Comparison of ENCODE assay signal across 12 mouse cellular contexts in the genomic region with DNA sequence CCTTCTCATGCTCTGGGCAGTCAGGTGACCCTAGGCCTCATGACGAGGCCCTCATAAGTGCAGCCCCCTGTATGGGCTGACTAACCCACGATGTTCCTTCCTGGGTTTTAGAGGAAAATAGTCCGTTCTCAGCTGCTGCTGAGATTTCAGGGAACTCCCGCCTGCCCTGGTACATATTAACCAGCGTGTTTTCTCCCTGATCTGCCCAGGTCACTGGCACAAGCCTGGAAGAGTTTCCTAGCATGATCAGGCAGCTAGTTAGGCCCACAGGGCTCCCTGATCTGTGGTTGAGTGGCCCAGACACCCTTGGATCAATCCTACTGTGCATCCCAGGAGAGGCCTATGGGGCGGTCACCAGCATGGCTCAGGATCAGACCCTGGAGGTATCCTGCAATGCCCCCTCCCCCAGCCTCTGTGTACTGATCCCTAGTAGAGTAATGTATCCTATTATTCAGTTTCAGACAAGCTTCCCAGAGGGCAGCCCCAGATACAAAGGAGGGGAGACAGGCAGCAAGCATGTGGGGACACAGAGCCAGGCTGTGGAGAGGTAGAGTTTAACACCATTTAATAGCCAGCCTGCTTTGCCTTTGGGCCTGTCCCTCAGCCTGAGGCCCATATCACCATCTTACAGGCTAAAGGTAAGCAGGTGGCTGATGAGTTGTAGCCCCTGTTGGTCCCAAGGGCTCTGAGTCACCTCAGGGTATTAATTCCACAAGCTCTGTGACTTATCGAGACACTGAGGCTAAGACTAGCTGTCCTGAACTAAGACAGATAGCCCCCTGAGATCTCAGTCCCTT. TPM values are rescaled to one million over a fixed set of nuclear protein-coding genes. Genes with fewer than 3 reads are reported as not detected.
A peak's percentile ranks its signal among the peaks of the same experiment; 100 is the strongest.
DNase-seq lines count a peak whose midpoint lies in the region; ATAC-seq and TF ChIP-seq lines count a peak whose summit lies in the region.
"Had no signal": no experiment of that assay in that cellular context is flagged by ENCODE, and none has a peak within 500 bp of the region (broad histone marks: within the 10 kb centered on the region; RNA-seq: fewer than 3 reads in every experiment).

No protein-coding gene starts in this region.

- no peaks in the 10 kb centered on the region for H3K27me3 ChIP-seq in heart, embryonic 13.5 days (replicated peaks)
- H3K27me3 ChIP-seq in liver, embryonic 14.5 days (ENCODE audit: control insufficient read depth, insufficient read depth, low read length), result no peaks in the 10 kb centered on the region
- peaks cover 32% of the 10 kb centered on the region for H3K27me3 ChIP-seq in forebrain, embryonic 12.5 days
- H3K27me3 ChIP-seq: hindbrain, embryonic 15.5 days had no signal

- 75% methylated on average over 7 of the region's 7 CpGs for WGBS in heart, embryonic 13.5 days
- 46% methylated on average over 7 of the region's 7 CpGs for WGBS in liver, embryonic 14.5 days (ENCODE audit: insufficient replicate concordance)
- 86% methylated on average over 7 of the region's 7 CpGs for WGBS in forebrain, embryonic 12.5 days

- peaks cover 59% of the 10 kb centered on the region for H3K4me1 ChIP-seq in heart, embryonic 13.5 days
- peaks cover 35% of the 10 kb centered on the region for H3K4me1 ChIP-seq in brown adipose tissue, adult 24 weeks (ENCODE audit: control insufficient read depth, insufficient read depth, insufficient read length, low read length)
- H3K4me1 ChIP-seq in liver, embryonic 14.5 days (replicated peaks; ENCODE audit: control insufficient read depth in 2 of 2, insufficient read depth in 2 of 2, low read length in 1 of 2), result peaks cover 8 to 37% of the 10 kb centered on the region in 2 experiments
- H3K4me1 ChIP-seq in forebrain, embryonic 12.5 days, result peaks cover 39% of the 10 kb centered on the region

- peaks cover 24% of the 10 kb centered on the region for H3K36me3 ChIP-seq in heart, embryonic 13.5 days
- no peaks in the 10 kb centered on the region for H3K36me3 ChIP-seq in liver, embryonic 14.5 days (replicated peaks; ENCODE audit: control insufficient read depth, insufficient read depth, low read depth)
- no peaks in the 10 kb centered on the region for H3K36me3 ChIP-seq in forebrain, embryonic 12.5 days (replicated peaks)
- H3K36me3 ChIP-seq: hindbrain, embryonic 15.5 days had no signal

- no peak overlapping the region for H3K4me2 ChIP-seq in heart, embryonic 13.5 days
- H3K4me2 ChIP-seq in liver, embryonic 14.5 days (ENCODE audit: low read depth), result peak overlapping the region; percentile 14; the same call in 1 of the 2 replicates
- no peak overlapping the region for H3K4me2 ChIP-seq in forebrain, embryonic 12.5 days
- H3K4me2 ChIP-seq: hindbrain, embryonic 15.5 days had no signal

- ATAC-seq in heart, embryonic 13.5 days (ENCODE audit: extremely low read depth, insufficient number of reproducible peaks, low FRiP score, low TSS enrichment), result no peak
- no peak for ATAC-seq in liver, embryonic 14.5 days (ENCODE audit: insufficient read depth)
- ATAC-seq in forebrain, embryonic 12.5 days (ENCODE audit: low FRiP score), result no peak
- no peak for ATAC-seq in erythroblast, adult 5-6 weeks (replicated peaks; ENCODE audit: low FRiP score, poor library complexity, severe bottlenecking)

- no peak for TF ChIP-seq EP300 in liver, embryonic 14.5 days (IDR thresholded peaks at IDR 0.05; ENCODE audit: low read depth)

- no peaks in the 10 kb centered on the region for H3K9me3 ChIP-seq in heart, embryonic 13.5 days
- no peaks in the 10 kb centered on the region for H3K9me3 ChIP-seq in liver, embryonic 14.5 days (ENCODE audit: control insufficient read depth, low read length)
- no peaks in the 10 kb centered on the region for H3K9me3 ChIP-seq in forebrain, embryonic 12.5 days
- H3K9me3 ChIP-seq: hindbrain, embryonic 15.5 days had no signal

- H3K4me3 ChIP-seq in heart, embryonic 13.5 days, result no peak overlapping the region
- no peak overlapping the region for H3K4me3 ChIP-seq in brown adipose tissue, adult 24 weeks (ENCODE audit: insufficient read depth, low read depth, low read length)
- H3K4me3 ChIP-seq in liver, embryonic 14.5 days (ENCODE audit: insufficient read depth in 1 of 2, low read depth in 2 of 2, low read length in 2 of 2), result no peak overlapping the region
- no peak overlapping the region for H3K4me3 ChIP-seq in forebrain, embryonic 12.5 days (replicated peaks)
- H3K4me3 ChIP-seq: hindbrain, embryonic 15.5 days had no signal

- H3K9ac ChIP-seq in heart, embryonic 13.5 days, result peak overlapping the region; percentile 1
- no peak overlapping the region for H3K9ac ChIP-seq in liver, embryonic 14.5 days (replicated peaks)
- no peak overlapping the region; the same call in 1 of the 2 replicates for H3K9ac ChIP-seq in forebrain, embryonic 12.5 days
- H3K9ac ChIP-seq: hindbrain, embryonic 15.5 days had no signal

- DNase-seq in heart, adult 9 months (ENCODE audit: low spot score in 2 of 2), result no peak
- peak; percentile 78 to 82 for DNase-seq in kidney, adult 8-10 months
- DNase-seq in liver, embryonic 14.5 days (ENCODE audit: low read depth in 3 of 3, low spot score in 3 of 3), result no peak
- no peak for DNase-seq in left cerebral cortex, adult 11 months (ENCODE audit: low spot score)
- DNase-seq: cerebellum, adult 9-11 months; thymus, adult 18-20 months had no signal

- TF ChIP-seq CTCF in liver, embryonic 14.5 days (IDR thresholded peaks at IDR 0.05; ENCODE audit: low read depth), result no peak

- peak overlapping the region; percentile 36; the same call in 1 of the 2 replicates for H3K27ac ChIP-seq in heart, embryonic 13.5 days (replicated peaks)
- peak overlapping the region; percentile 59 for H3K27ac ChIP-seq in brown adipose tissue, adult 24 weeks (replicated peaks; ENCODE audit: low read depth, low read length)
- no peak overlapping the region for H3K27ac ChIP-seq in liver, embryonic 14.5 days
- no peak overlapping the region for H3K27ac ChIP-seq in forebrain, embryonic 12.5 days
- H3K27ac ChIP-seq: hindbrain, embryonic 15.5 days had no signal

RNA-seq across cellular contexts. Expression of a gene that starts 3.8 kb away (rescaled TPM):
- polyA plus RNA-seq in heart, embryonic 13.5 days (2015; fragmentation: Nextera tagmentation; extraction: Ambion mirVana), result 61.2 and 65.2 TPM in 2 replicates
- polyA plus RNA-seq in brown adipose tissue, adult 24 weeks (2012; ENCODE audit: insufficient read depth, insufficient read length, missing spikeins), result 57.7 and 90.3 TPM in 2 replicates
- polyA plus RNA-seq in liver, embryonic 14.5 days (2012; rRNA removed), result 29.0 and 43.5 TPM in 2 replicates
- polyA plus RNA-seq in liver, embryonic 14.5 days (2014; fragmentation: Nextera tagmentation; extraction: Ambion mirVana), result 43.7 and 45.6 TPM in 2 replicates
- 14.3 and 16.9 TPM in 2 replicates for polyA plus RNA-seq in forebrain, embryonic 12.5 days (2016; fragmentation: Nextera tagmentation; extraction: Ambion mirVana)
- 18.3 and 22.2 TPM in 2 replicates for total RNA-seq in erythroblast, adult 5-6 weeks (2015; ENCODE audit: low replicate concordance)
- 6.4 and 13.3 TPM in 2 replicates for total RNA-seq in erythroblast, adult 5-6 weeks (2017; ENCODE audit: low replicate concordance)

RNA-seq across cellular contexts. Expression of a gene that starts 24.8 kb away (rescaled TPM):
- 89.0 and 91.2 TPM in 2 replicates for polyA plus RNA-seq in heart, embryonic 13.5 days (2015; fragmentation: Nextera tagmentation; extraction: Ambion mirVana)
- 68.4 and 68.7 TPM in 2 replicates for polyA plus RNA-seq in brown adipose tissue, adult 24 weeks (2012; ENCODE audit: insufficient read depth, insufficient read length, missing spikeins)
- 9.8 and 12.6 TPM in 2 replicates for polyA plus RNA-seq in liver, embryonic 14.5 days (2012; rRNA removed)
- 14.3 and 16.2 TPM in 2 replicates for polyA plus RNA-seq in liver, embryonic 14.5 days (2014; fragmentation: Nextera tagmentation; extraction: Ambion mirVana)
- 15.3 and 17.2 TPM in 2 replicates for polyA plus RNA-seq in forebrain, embryonic 12.5 days (2016; fragmentation: Nextera tagmentation; extraction: Ambion mirVana)
- 13.1 and 22.8 TPM in 2 replicates for total RNA-seq in erythroblast, adult 5-6 weeks (2015; ENCODE audit: low replicate concordance)
- 8.2 and 8.9 TPM in 2 replicates for total RNA-seq in erythroblast, adult 5-6 weeks (2017; ENCODE audit: low replicate concordance)

RNA-seq across cellular contexts. Expression of a gene that starts 43.3 kb away (rescaled TPM):
- 0.98 and 1.5 TPM in 2 replicates for polyA plus RNA-seq in heart, embryonic 13.5 days (2015; fragmentation: Nextera tagmentation; extraction: Ambion mirVana)
- 0.63 TPM in 1 of 2 replicates, not detected in the other for polyA plus RNA-seq in brown adipose tissue, adult 24 weeks (2012; ENCODE audit: insufficient read depth, insufficient read length, missing spikeins)
- 0.13 and 0.30 TPM in 2 replicates for polyA plus RNA-seq in liver, embryonic 14.5 days (2012; rRNA removed)
- 0.05 and 0.08 TPM in 2 replicates for polyA plus RNA-seq in liver, embryonic 14.5 days (2014; fragmentation: Nextera tagmentation; extraction: Ambion mirVana)
- 11.4 and 13.7 TPM in 2 replicates for polyA plus RNA-seq in forebrain, embryonic 12.5 days (2016; fragmentation: Nextera tagmentation; extraction: Ambion mirVana)
- not detected in 2 replicates for total RNA-seq in erythroblast, adult 5-6 weeks (2015; ENCODE audit: low replicate concordance)
- total RNA-seq in erythroblast, adult 5-6 weeks (2017; ENCODE audit: low replicate concordance), result not detected in 2 replicates
- total RNA-seq: monocyte, adult 5-6 weeks had no signal

RNA-seq across cellular contexts. Expression of a gene that starts 57.4 kb away (rescaled TPM):
- 1.2 and 1.9 TPM in 2 replicates for polyA plus RNA-seq in heart, embryonic 13.5 days (2015; fragmentation: Nextera tagmentation; extraction: Ambion mirVana)
- 1.3 TPM in 1 of 2 replicates, not detected in the other for polyA plus RNA-seq in brown adipose tissue, adult 24 weeks (2012; ENCODE audit: insufficient read depth, insufficient read length, missing spikeins)
- polyA plus RNA-seq in liver, embryonic 14.5 days (2012; rRNA removed), result 1.1 and 1.3 TPM in 2 replicates
- 1.2 and 1.4 TPM in 2 replicates for polyA plus RNA-seq in liver, embryonic 14.5 days (2014; fragmentation: Nextera tagmentation; extraction: Ambion mirVana)
- 0.69 and 0.84 TPM in 2 replicates for polyA plus RNA-seq in forebrain, embryonic 12.5 days (2016; fragmentation: Nextera tagmentation; extraction: Ambion mirVana)
- total RNA-seq in erythroblast, adult 5-6 weeks (2015; ENCODE audit: low replicate concordance), result 1.5 and 2.5 TPM in 2 replicates
- total RNA-seq in erythroblast, adult 5-6 weeks (2017; ENCODE audit: low replicate concordance), result 1.1 and 5.2 TPM in 2 replicates

Comparison
In these comparisons a context has a peak if more than half of its experiments do, and no peak if none do; other contexts are left out.
1. H3K27ac ChIP-seq: peak in heart, embryonic 13.5 days (single experiment) and brown adipose tissue, adult 24 weeks (single experiment); none in liver, embryonic 14.5 days (single experiment) and forebrain, embryonic 12.5 days (single experiment).
2. DNase-seq: peak in kidney, adult 8-10 months (2 of 2); none in heart, adult 9 months (0 of 2), liver, embryonic 14.5 days (0 of 3) and left cerebral cortex, adult 11 months (single experiment).